Mouse (Mus musculus) intestine, embryonic 16.5 days (tissue): Measurements from ENCODE around the gene Vav1. TPM values are rescaled to one million over a fixed set of nuclear protein-coding genes. Genes with fewer than 3 reads are reported as not detected.
A peak's percentile ranks its signal among the peaks of the same experiment; 100 is the strongest.

Experiments used
- ATAC-seq: fragments of 200-750 bp; cut with Nextera tagmentation; 2 replicates; pipeline ENCODE4 v1.8.0; 2017; ENCODE audit warnings: moderate TSS enrichment, moderate library complexity
- H3K27ac ChIP-seq: fragments of 300-500 bp; sonication (generic); 2 replicates; pipeline ENCODE4 v1.5.1; 2014; ENCODE audit warnings: mild to moderate bottlenecking, low read length
- H3K27me3 ChIP-seq: fragments of 300-500 bp; sonication (generic); replicated peaks from 2 replicates; pipeline ENCODE4 v1.6.1; 2014; ENCODE audit warnings: low read length, control low read depth, mixed read lengths; ENCODE audit not compliant: control insufficient read depth, insufficient read depth
- H3K36me3 ChIP-seq: fragments of 300-500 bp; sonication (generic); 2 replicates; pipeline ENCODE4 v1.6.1; 2014; ENCODE audit warnings: low read length, control low read depth; ENCODE audit not compliant: control insufficient read depth, insufficient read depth
- H3K4me1 ChIP-seq: fragments of 300-500 bp; sonication (generic); 2 replicates; pipeline ENCODE4 v1.6.1; 2014; ENCODE audit warnings: low read length, control low read depth, mixed read lengths; ENCODE audit not compliant: control insufficient read depth, insufficient read depth
- H3K4me2 ChIP-seq: fragments of 300-500 bp; sonication (generic); 2 replicates; pipeline ENCODE4 v1.6.1; 2014; ENCODE audit warnings: low read depth, low read length, control low read depth
- H3K4me3 ChIP-seq: fragments of 300-500 bp; sonication (generic); 2 replicates; pipeline ENCODE4 v1.5.1; 2014; ENCODE audit warnings: mild to moderate bottlenecking, low read length
- H3K9ac ChIP-seq: fragments of 300-500 bp; sonication (generic); 2 replicates; pipeline ENCODE4 v1.6.1; 2014; ENCODE audit warnings: low read depth, low read length
- H3K9me3 ChIP-seq: fragments of 300-500 bp; sonication (generic); 2 replicates; pipeline ENCODE4 v1.6.1; 2016; ENCODE audit warnings: low read length, control low read depth; ENCODE audit not compliant: control insufficient read depth
- WGBS: fragments of 180-500 bp; shearing (Covaris S2); extraction: QIAGEN DNeasy Blood & Tissue Kit; methylation state at CpG from one replicate; pipeline ENCODE4 v1.1.7; 2014; 5-methylcytosine and 5-hydroxymethylcytosine counted together
- polyA plus RNA-seq: library from polyadenylated mRNA; unstranded; fragments of >200 nt; fragmentation: Nextera tagmentation; extraction: Ambion mirVana; gene quantifications from 2 replicates; pipeline ENCODE4 v1.2.1, GENCODE M21; 2015

Gene Vav1
- polyA plus RNA-seq, 1 experiment from 2014 or later, result 2.4 TPM

DNA sequence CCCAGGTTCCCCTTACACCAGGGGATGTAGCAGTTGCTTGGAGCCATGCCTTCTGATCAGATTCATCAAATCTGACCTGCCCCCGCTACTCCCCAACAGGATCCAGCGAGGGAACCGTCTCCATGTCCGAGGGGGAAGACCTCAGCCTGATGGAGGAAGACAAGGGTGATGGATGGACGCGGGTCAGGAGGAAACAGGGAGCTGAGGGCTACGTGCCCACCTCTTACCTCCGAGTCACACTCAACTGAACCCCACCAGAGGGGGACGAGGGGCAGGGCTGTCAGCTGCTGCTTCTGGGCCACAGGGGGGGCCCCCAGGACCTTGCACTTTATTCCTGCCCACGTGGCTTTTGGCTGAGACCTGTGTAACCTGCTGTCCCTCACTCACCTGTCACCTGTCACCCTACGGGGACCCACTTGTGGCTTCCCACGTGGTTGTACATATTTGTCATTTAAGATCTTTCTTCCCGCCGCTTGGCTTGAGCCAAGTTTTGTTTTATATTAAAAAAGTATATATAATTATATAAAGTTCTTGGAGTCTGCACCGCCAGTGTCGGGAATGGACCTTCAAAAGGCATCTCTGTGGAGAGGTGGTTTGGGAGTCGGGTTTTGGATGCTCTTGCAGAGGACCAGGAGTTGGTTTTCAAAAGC lies 15.9 kb upstream of the Vav1 start:
- no peak overlapping the region for H3K9ac ChIP-seq
- no peaks in the 10 kb centered on the region for H3K9me3 ChIP-seq
- H3K4me2 ChIP-seq, result no peak overlapping the region
- peaks cover 16% of the 10 kb centered on the region for H3K4me1 ChIP-seq
- no peak for ATAC-seq
- no peak overlapping the region for H3K27ac ChIP-seq
- H3K4me3 ChIP-seq, result no peak overlapping the region
- H3K36me3 ChIP-seq, result peaks cover 9% of the 10 kb centered on the region
- H3K27me3 ChIP-seq, result no peaks in the 10 kb centered on the region
- 89% methylated on average over 17 of the region's 17 CpGs for WGBS

DNA sequence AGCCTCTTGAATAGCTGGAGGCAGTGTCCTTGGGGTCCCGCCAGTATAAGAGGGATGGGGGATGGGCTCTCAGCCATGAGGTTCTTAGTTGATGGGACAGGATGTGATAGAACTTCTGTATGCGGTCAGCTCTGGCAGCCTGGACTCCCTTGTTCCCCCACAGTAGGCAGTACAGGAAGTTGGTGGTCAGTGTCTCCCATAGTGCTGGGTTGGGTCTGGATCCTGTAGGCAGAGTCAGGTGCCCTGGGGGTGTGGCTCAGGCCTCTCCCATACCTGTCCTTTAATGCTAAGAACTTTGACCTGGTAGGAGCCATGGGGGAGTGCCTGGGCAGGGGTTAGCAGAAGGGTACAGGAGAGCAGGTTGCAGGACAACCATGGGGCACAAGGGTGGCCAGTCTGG lies 14.7 kb upstream of the Vav1 start:
- Histone ChIP-seq H3K4me2 (peak overlapping the region; percentile 1; the same call in 1 of the 2 replicates), H3K4me3 (no peak overlapping the region), H3K9me3 (no peaks in the 10 kb centered on the region), H3K4me1 (peaks cover 16% of the 10 kb centered on the region), H3K27me3 (no peaks in the 10 kb centered on the region), H3K36me3 (peaks cover 9% of the 10 kb centered on the region), H3K9ac (no peak overlapping the region), H3K27ac (peak overlapping the region; percentile 72)
- peak; percentile 83 for ATAC-seq
- WGBS, result 67% methylated on average over 2 of the region's 2 CpGs

GRCm38 (mm10) chr17:57264972-57265945 lies 13.6 kb upstream of the Vav1 start:
- H3K27ac ChIP-seq, result peak overlapping the region; percentile 72
- peak; percentile 92 for ATAC-seq

DNA sequence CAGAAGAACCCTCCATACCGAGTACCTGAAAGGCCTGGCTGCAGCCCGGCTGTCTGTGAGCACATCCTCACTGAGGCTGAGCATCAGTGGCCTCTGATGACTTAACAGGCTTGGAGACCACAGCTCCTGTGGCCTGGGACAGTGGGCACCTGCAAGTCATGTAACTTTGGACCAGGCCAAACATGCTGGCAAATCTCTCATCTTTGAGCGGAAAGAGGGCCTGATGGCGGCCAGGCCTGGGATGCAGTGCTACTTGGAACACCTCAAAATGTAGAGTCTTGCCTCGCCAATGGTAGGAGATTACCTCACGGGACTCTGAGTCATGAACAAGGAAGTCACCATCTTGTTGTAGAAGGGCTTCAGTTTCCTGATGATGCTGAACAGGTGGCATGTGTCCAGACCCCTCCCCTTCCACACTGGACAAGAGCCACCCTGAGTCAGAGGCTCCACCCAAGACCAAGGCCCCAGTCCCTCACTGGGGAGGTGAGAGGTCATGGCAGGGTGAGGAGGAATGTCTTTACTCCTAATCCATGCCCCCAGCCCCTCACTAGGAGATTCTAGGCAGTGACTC lies 11.3 kb upstream of the Vav1 start:
- Histone ChIP-seq H3K4me3 (no peak overlapping the region), H3K4me2 (no peak overlapping the region), H3K36me3 (peaks cover 9% of the 10 kb centered on the region; the same call in 1 of the 2 replicates), H3K4me1 (peaks cover 16% of the 10 kb centered on the region), H3K27me3 (no peaks in the 10 kb centered on the region), H3K9ac (no peak overlapping the region), H3K27ac (no peak overlapping the region), H3K9me3 (no peaks in the 10 kb centered on the region)
- ATAC-seq, result no peak
- WGBS, result 85% methylated on average over 6 of the region's 6 CpGs

More at GRCm38 (mm10) chr17:57264972-57265945, 13.6 kb upstream of the Vav1 start:
- Histone ChIP-seq H3K4me3 (peak overlapping the region; percentile 18; the same call in 1 of the 2 replicates), H3K4me2 (peak overlapping the region; percentile 30), H3K9ac (peak overlapping the region; percentile 25; the same call in 1 of the 2 replicates), H3K36me3 (peaks cover 9% of the 10 kb centered on the region), H3K27me3 (no peaks in the 10 kb centered on the region), H3K4me1 (peaks cover 16% of the 10 kb centered on the region), H3K9me3 (no peaks in the 10 kb centered on the region)
- 31% methylated on average over 21 of the region's 22 CpGs for WGBS

GRCm38 (mm10) chr17:57271301-57271700 lies 7.6 kb upstream of the Vav1 start:
- no peak overlapping the region for H3K4me3 ChIP-seq
- 61% methylated on average over 7 of the region's 9 CpGs for WGBS
- H3K9ac ChIP-seq, result no peak overlapping the region
- H3K36me3 ChIP-seq, result no peaks in the 10 kb centered on the region
- H3K27me3 ChIP-seq, result no peaks in the 10 kb centered on the region
- no peak overlapping the region for H3K27ac ChIP-seq
- H3K4me2 ChIP-seq, result no peak overlapping the region
- peaks cover 5% of the 10 kb centered on the region for H3K4me1 ChIP-seq
- no peaks in the 10 kb centered on the region for H3K9me3 ChIP-seq
- ATAC-seq, result no peak

DNA sequence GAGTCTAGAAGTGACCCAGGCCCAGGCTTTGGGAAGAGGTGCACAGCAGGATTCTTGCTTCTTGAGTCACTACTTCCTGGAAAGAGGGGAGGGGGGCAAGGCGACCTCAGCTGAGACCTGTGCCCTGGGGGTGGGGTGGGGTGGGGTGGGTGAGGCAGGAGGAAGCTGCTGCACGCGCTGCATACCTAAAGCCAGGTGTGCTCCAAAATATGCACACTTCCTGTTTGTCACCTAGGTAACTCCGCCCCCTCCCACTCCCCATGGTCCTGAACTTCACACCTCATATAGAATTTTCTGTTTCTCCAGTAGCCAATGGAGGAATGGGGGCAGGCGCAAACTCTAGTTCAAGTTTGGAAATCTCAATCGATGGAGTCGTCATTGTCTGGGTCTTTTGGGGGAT lies 5.1 kb upstream of the Vav1 start:
- no peak overlapping the region for H3K27ac ChIP-seq
- 25% methylated on average over 7 of the region's 7 CpGs for WGBS
- H3K27me3 ChIP-seq, result no peaks in the 10 kb centered on the region
- no peak overlapping the region for H3K9ac ChIP-seq
- H3K9me3 ChIP-seq, result no peaks in the 10 kb centered on the region
- no peaks in the 10 kb centered on the region for H3K36me3 ChIP-seq
- H3K4me1 ChIP-seq, result peaks cover 5% of the 10 kb centered on the region
- H3K4me3 ChIP-seq, result no peak overlapping the region
- no peak for ATAC-seq
- no peak overlapping the region for H3K4me2 ChIP-seq

DNA sequence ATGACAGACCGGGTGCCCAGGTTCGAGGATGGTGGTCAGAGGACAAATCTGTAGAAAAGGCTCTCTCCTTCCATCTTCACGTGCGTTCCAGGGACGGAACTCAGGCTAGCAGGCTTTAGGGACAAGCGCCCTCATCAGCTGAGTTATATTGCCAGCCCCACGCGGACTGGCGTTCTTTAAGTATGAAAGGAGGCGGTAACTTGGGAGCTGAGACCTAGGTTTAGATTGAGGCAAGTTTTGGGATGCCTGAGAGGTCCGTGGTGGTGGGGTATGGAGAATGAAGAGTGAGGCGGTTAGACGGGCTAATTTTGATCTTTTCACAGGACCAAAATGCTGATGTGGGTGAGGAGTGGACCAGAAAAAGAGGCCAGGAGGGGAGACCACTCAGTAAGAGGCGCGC lies 4.2 kb upstream of the Vav1 start:
- H3K9me3 ChIP-seq, result no peaks in the 10 kb centered on the region
- 6% methylated on average over 15 of the region's 15 CpGs for WGBS
- peaks cover 5% of the 10 kb centered on the region for H3K4me1 ChIP-seq
- H3K36me3 ChIP-seq, result no peaks in the 10 kb centered on the region
- peak overlapping the region; percentile 72 for H3K9ac ChIP-seq
- peak overlapping the region; percentile 63 for H3K4me3 ChIP-seq
- ATAC-seq, result 0 out of 2 replicates have a peak, but pooled peaks have one; percentile 1
- H3K4me2 ChIP-seq, result peak overlapping the region; percentile 69
- no peak overlapping the region for H3K27ac ChIP-seq
- no peaks in the 10 kb centered on the region for H3K27me3 ChIP-seq

DNA sequence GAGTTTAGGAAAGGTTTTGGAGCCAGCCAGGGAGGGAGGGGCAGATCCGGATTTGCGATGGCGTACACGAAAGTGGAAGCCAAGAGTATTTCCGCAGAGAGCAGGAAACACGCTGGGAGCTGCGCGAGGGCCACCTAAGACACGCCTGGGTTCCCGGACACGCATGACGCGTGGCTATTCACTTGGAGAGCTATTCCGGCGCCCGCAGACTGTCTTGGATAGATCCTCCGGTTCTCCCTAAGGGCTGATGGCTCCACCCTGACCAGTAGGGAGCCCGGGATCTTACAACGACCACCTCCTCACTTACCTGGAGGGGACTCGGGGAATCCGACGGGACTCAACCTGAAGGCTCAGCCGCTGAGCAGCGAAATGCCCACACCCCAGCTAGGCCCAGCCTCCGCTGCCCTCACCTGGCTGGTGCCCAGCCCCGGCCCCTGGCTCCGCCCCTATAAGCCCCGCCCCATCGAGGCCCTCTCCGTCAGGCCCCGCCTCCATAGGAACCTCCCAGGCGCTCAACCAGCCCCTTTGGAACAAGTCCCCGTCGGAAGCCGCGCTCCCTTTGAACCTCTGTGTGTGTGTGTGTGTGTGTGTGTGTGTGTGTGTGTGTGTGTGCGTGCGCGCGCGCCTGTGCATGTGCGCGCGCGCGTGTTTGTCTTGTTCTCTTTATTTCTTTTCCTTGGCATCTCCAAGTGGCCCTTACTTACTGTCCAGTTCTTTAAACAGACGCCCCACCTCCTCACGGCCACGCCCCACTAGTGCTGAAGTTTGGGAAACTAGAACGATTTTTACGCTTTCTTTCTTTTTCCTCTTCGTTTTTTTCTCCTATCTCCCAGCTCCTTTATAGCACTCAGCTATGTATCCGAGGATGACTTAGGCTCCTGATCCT lies 3.5 kb upstream of the Vav1 start:
- peaks cover 5% of the 10 kb centered on the region for H3K4me1 ChIP-seq
- no peaks in the 10 kb centered on the region for H3K9me3 ChIP-seq
- no peaks in the 10 kb centered on the region for H3K27me3 ChIP-seq
- under 1% methylated on average over 53 of the region's 53 CpGs for WGBS
- peak overlapping the region; percentile 69 for H3K4me2 ChIP-seq
- peak overlapping the region; percentile 40; the same call in 1 of the 2 replicates for H3K27ac ChIP-seq
- no peaks in the 10 kb centered on the region for H3K36me3 ChIP-seq
- H3K4me3 ChIP-seq, result peak overlapping the region; percentile 63
- H3K9ac ChIP-seq, result peak overlapping the region; percentile 72
- peak; percentile 93 for ATAC-seq
